Mouse (Mus musculus): ENCODE data around the gene Zscan26. TPM values are rescaled to one million over a fixed set of nuclear protein-coding genes. Genes with fewer than 3 reads are reported as not detected.

Gene Zscan26
- polyA plus RNA-seq, 1 experiment = 3.1 TPM

GRCm38 (mm10) chr13:21423301-21423700, 30.2 kb downstream of the Zscan26 start:
- 77% methylated on average over 5 of the region's 5 CpGs for WGBS
- no peak overlapping the region for H3K27ac ChIP-seq (ENCODE audit: insufficient read depth, low read depth, low read length)
- no peaks in the 10 kb centered on the region for H3K27me3 ChIP-seq (ENCODE audit: control insufficient read depth, insufficient read depth, low read length)
- no peaks in the 10 kb centered on the region for H3K36me3 ChIP-seq (ENCODE audit: control insufficient read depth, insufficient read depth, low read length)
- no peaks in the 10 kb centered on the region for H3K4me1 ChIP-seq (ENCODE audit: control insufficient read depth, insufficient read depth, insufficient read length, low read length)
- no peak for TF ChIP-seq CTCF (IDR thresholded peaks at IDR 0.05; ENCODE audit: extremely low read depth, insufficient read length, insufficient replicate concordance, low read depth, low read length)
- TF ChIP-seq POLR2A (IDR thresholded peaks at IDR 0.05; ENCODE audit: low read depth, low read length) = no peak
- no peak overlapping the region for H3K4me3 ChIP-seq (ENCODE audit: low read depth, low read length)

GRCm38 (mm10) chr13:21418865-21419264, 34.7 kb downstream of the Zscan26 start:
- TF ChIP-seq CTCF (IDR thresholded peaks at IDR 0.05; ENCODE audit: extremely low read depth, insufficient read length, insufficient replicate concordance, low read depth, low read length) (no peak), POLR2A (IDR thresholded peaks at IDR 0.05; ENCODE audit: low read depth, low read length) (no peak)
- H3K36me3 ChIP-seq (ENCODE audit: control insufficient read depth, insufficient read depth, low read length) = no peaks in the 10 kb centered on the region
- 19% methylated on average over 6 of the region's 6 CpGs for WGBS

GRCm38 (mm10) chr13:21417298-21418010, 36.1 kb downstream of the Zscan26 start:
- WGBS = 75% methylated on average over 6 of the region's 6 CpGs
- Histone ChIP-seq H3K27ac (ENCODE audit: insufficient read depth, low read depth, low read length) (no peak overlapping the region), H3K4me3 (ENCODE audit: low read depth, low read length) (no peak overlapping the region), H3K4me1 (ENCODE audit: control insufficient read depth, insufficient read depth, insufficient read length, low read length) (no peaks in the 10 kb centered on the region), H3K27me3 (ENCODE audit: control insufficient read depth, insufficient read depth, low read length) (no peaks in the 10 kb centered on the region), H3K36me3 (ENCODE audit: control insufficient read depth, insufficient read depth, low read length) (no peaks in the 10 kb centered on the region)
- no peak for TF ChIP-seq CTCF (IDR thresholded peaks at IDR 0.05; ENCODE audit: extremely low read depth, insufficient read length, insufficient replicate concordance, low read depth, low read length)
- TF ChIP-seq POLR2A (IDR thresholded peaks at IDR 0.05; ENCODE audit: low read depth, low read length) = no peak

More at GRCm38 (mm10) chr13:21418865-21419264, 34.7 kb downstream of the Zscan26 start:
- Histone ChIP-seq H3K27ac (ENCODE audit: insufficient read depth, low read depth, low read length) (no peak overlapping the region), H3K4me3 (ENCODE audit: low read depth, low read length) (no peak overlapping the region), H3K4me1 (ENCODE audit: control insufficient read depth, insufficient read depth, insufficient read length, low read length) (no peaks in the 10 kb centered on the region), H3K27me3 (ENCODE audit: control insufficient read depth, insufficient read depth, low read length) (no peaks in the 10 kb centered on the region)

- Histone ChIP-seq H3K27me3 (ENCODE audit: control insufficient read depth, insufficient read depth, low read length) (no peaks in the 10 kb centered on the region), H3K27ac (ENCODE audit: insufficient read depth, low read depth, low read length) (no peak overlapping the region), H3K36me3 (ENCODE audit: control insufficient read depth, insufficient read depth, low read length) (no peaks in the 10 kb centered on the region), H3K4me3 (ENCODE audit: low read depth, low read length) (no peak overlapping the region), H3K4me1 (ENCODE audit: control insufficient read depth, insufficient read depth, insufficient read length, low read length) (no peaks in the 10 kb centered on the region)
- 87% methylated on average over 2 of the region's 2 CpGs for WGBS
- TF ChIP-seq POLR2A (IDR thresholded peaks at IDR 0.05; ENCODE audit: low read depth, low read length) (no peak), CTCF (IDR thresholded peaks at IDR 0.05; ENCODE audit: extremely low read depth, insufficient read length, insufficient replicate concordance, low read depth, low read length) (no peak)
Observed at GRCm38 (mm10) chr13:21415750-21416149, 37.8 kb downstream of the Zscan26 start.

GRCm38 (mm10) chr13:21415266-21415665, 38.3 kb downstream of the Zscan26 start:
- 67% methylated on average over 4 of the region's 4 CpGs for WGBS

GRCm38 (mm10) chr13:21414231-21415212, 39.0 kb downstream of the Zscan26 start:
- WGBS = 48% methylated on average over 15 of the region's 15 CpGs

More at GRCm38 (mm10) chr13:21415266-21415665, 38.3 kb downstream of the Zscan26 start:
- Histone ChIP-seq H3K36me3 (ENCODE audit: control insufficient read depth, insufficient read depth, low read length) (no peaks in the 10 kb centered on the region), H3K27ac (ENCODE audit: insufficient read depth, low read depth, low read length) (no peak overlapping the region), H3K4me3 (ENCODE audit: low read depth, low read length) (no peak overlapping the region), H3K27me3 (ENCODE audit: control insufficient read depth, insufficient read depth, low read length) (no peaks in the 10 kb centered on the region), H3K4me1 (ENCODE audit: control insufficient read depth, insufficient read depth, insufficient read length, low read length) (no peaks in the 10 kb centered on the region)
- TF ChIP-seq CTCF (IDR thresholded peaks at IDR 0.05; ENCODE audit: extremely low read depth, insufficient read length, insufficient replicate concordance, low read depth, low read length) (no peak), POLR2A (IDR thresholded peaks at IDR 0.05; ENCODE audit: low read depth, low read length) (no peak)

More at GRCm38 (mm10) chr13:21414231-21415212, 39.0 kb downstream of the Zscan26 start:
- Histone ChIP-seq H3K4me1 (ENCODE audit: control insufficient read depth, insufficient read depth, insufficient read length, low read length) (no peaks in the 10 kb centered on the region), H3K36me3 (ENCODE audit: control insufficient read depth, insufficient read depth, low read length) (no peaks in the 10 kb centered on the region), H3K27ac (ENCODE audit: insufficient read depth, low read depth, low read length) (no peak overlapping the region), H3K27me3 (ENCODE audit: control insufficient read depth, insufficient read depth, low read length) (no peaks in the 10 kb centered on the region), H3K4me3 (ENCODE audit: low read depth, low read length) (no peak overlapping the region)
- TF ChIP-seq CTCF (IDR thresholded peaks at IDR 0.05; ENCODE audit: extremely low read depth, insufficient read length, insufficient replicate concordance, low read depth, low read length) (no peak), POLR2A (IDR thresholded peaks at IDR 0.05; ENCODE audit: low read depth, low read length) (no peak)

Measured in small intestine, adult 2 months (tissue).